Mouse (Mus musculus) spleen, adult 2 months (tissue): Measurements from ENCODE around the gene Nedd4.

Source experiments
- CTCF ChIP-seq: fragments of 200-500 bp; IDR thresholded peaks from 2 replicates; pipeline ENCODE4 v1.5.1; 2011; ENCODE audit warnings: mild to moderate bottlenecking, inconsistent platforms; ENCODE audit not compliant: insufficient read depth, insufficient read length, insufficient replicate concordance; ENCODE audit errors: extremely low read depth
- POLR2A ChIP-seq: fragments of 200-500 bp; IDR thresholded peaks from 2 replicates; pipeline ENCODE4 v1.6.1; 2011; ENCODE audit warnings: low read depth, low read length, inconsistent platforms

- TF ChIP-seq POLR2A (no peak), CTCF (no peak)
Observed at GRCm38 (mm10) chr9:72677659-72678058, 15.5 kb downstream of the Nedd4 start.
